Mouse (Mus musculus) left cerebral cortex, adult 8-10 months (tissue): ENCODE data around the gene March9. TPM values are rescaled to one million over a fixed set of nuclear protein-coding genes. Genes with fewer than 3 reads are reported as not detected.
"Not testable (repeated sequence)": the region's sequence is repeated elsewhere in the genome, so short reads cannot be mapped to it uniquely, and the experiment has no call there.

ENCODE experiments used
- DNase-seq, 2 experiments: peaks; one replicate each; pipeline ENCODE4 v3.0.0; 2022; ENCODE audit warnings: low spot score in 2 of 2
- total RNA-seq, 4 experiments: library from RNA; stranded (reverse); gene quantifications; 2 replicates each; pipeline ENCODE4 v1.2.4; 2022

Gene March9
- total RNA-seq, 4 experiments from 2014 or later = 19.8 to 21.5 (median 21.2) TPM

DNA sequence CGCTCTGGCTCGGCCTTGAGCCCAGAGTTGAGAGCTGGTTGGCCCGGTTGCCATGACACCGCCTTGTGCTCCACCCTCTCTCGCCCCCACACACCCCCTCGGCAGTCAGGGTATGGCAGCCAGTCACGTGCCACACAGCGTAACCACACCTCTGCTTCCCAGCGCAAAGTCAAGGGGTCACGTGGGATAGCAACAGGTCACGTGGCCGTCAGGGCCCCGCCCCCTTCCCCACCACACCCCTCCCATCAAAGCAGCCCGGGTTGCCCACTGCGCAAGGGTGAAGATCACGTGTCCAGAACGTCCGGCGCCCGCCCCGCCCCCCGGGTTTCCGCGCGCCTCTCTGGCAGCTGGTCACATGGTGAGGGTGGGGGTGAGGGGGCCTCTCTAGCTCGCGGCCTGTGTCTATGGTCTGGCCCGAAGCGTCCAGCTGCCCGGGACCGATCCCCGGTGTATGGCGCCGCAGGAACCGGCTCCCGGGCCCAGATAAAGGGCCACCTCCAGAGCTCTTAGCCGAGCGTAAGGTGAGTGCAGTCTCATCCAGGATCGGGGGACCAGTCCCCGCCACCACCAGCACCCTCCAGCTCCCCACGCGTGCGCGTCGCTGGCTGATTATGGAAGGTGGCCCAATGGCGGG is 3.4 kb upstream of the March9 start, which contains the start of gene Cdk4:
Gene Cdk4, plus strand, starts transcription at position 296 of the 634 bp plus-strand sequence.
- peak; percentile 97 to 98 for DNase-seq

DNA sequence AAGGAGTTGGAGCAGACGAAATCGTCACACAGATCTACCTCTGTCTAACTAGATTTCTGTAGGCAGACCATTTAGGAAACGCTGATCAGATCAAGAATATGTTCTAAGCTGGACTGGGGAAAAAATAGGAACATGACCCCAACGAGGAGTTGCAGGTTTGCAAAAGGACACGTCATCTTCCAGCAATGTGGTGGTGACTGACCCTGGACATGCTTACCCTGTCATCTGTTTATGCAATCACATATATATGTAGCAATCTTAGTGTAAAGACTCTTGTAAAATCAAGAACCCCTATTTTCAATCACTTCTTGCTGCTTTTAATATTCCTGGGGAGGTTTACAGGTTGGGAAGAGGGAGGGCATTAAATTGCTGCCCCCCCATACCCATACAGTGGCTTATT is 2.5 kb upstream of the March9 start:
- DNase-seq = no peak

DNA sequence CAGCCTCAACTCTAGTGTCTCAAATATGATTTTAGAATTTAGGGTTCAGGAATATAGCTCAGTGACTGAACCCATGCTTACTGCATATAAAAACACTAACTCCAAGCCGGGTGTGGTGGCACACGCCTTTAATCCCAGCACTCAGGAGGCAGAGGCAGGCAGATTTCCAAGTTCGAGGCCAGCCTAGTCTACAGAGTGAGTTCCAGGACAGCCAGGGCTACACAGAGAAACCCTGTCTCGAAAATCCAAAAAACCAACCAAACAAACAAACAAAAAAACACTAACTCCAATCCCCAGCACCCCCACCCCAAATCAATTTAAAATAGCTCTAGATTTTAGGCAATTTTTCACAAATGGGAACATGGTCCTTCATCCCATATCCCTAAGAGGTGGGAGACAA is 2.1 kb upstream of the March9 start:
- DNase-seq = not testable (repeated sequence)

DNA sequence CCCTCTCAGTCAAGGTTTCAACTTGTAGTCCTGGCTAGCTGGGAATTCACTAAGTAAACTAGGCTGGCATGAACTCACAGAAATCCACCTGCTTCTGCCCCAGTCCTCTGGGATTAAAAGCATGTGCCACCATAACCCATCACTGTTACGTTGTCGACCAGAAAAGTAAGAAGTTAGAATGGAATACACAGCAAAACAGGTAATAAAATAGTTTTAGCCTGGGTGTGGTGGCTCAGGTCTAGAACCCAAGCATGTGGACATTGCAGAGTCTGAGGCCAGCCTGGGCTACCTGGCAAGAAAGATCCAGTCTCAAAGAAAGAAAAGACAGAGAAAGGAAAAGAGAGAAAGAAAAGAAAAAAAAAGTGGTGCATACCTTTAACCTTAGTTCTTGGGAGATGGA is 1.5 kb upstream of the March9 start:
- DNase-seq = peak in 1 of 2 experiments; percentile 18

DNA sequence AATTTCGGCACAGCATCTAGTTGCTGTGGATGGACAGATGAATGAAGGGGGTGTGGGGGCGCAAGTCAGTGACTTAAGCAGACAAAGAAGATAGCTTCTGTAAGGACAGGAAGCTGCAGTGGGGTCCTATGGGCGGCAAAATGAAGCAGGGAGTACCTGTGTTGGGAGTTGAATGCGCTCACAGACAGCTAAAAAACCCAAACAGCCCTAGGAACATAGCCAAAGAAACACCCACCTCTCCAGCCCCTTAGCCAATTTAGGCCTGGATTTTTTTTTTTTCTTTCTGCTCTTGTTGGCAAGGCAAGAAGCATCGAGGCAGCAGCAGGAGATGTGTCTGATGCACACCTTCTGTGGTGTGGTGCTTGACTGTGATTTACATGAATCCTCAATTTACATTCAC is 1.1 kb upstream of the March9 start:
- DNase-seq = no peak

DNA sequence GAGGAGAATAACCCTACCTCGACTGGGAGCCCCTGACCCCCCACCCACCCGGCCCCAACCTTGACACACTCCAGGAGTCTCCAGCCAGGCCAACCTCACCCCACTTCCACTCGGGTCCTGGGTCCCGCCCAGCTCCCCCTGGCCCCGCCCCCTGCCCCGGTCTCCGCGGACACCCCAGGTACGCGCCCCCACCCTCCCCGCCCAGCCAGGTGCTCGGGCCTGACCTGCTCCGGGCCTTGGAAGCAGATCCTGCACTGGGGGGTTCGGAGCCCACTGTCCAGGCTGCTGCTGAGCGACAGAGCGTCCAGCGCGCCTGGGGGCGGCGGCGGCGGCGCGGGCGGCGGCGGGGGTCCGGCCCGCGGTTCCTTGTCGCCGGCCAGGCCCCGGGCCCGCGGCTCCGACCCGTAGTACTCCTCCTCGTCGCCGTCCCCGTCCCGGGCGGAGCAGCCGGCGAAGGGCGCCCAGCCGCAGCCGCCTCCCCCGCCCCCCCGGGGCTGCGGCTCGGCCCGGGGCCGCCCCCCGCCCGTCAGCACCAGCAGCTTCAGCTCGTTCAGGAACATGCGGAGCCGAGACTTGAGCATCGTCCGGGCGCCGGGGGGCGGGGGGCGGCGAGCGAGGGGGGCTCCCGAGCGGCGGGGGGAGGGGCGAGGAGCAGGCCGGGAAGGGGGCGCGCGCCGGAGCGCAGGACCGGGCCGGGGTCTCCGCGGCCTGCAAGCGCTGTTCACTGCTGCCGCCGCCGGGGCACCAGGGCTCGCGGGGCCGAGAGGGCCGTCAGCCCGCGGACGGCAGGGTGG is 613 bp downstream of the March9 start:
- no peak for DNase-seq

DNA sequence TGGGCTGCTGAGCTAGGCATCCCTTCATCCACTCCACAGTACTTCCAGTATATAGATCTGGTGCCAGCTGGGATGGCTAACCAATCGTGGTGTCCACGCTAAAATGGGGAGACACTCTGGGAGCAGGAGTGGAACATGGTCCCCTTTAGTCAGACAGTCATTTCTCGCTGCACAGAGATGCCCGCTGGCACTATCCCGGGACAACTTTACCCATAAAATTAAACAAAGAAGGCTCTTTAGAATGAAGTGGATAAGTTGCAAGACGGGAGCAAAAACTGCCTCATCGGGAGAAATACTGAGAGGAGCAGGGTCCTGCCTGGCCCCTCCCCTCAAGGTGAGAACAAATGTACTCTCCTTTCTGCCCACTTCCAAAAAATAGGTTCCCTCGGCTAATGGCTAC is 1.3 kb downstream of the March9 start:
- no peak for DNase-seq

DNA sequence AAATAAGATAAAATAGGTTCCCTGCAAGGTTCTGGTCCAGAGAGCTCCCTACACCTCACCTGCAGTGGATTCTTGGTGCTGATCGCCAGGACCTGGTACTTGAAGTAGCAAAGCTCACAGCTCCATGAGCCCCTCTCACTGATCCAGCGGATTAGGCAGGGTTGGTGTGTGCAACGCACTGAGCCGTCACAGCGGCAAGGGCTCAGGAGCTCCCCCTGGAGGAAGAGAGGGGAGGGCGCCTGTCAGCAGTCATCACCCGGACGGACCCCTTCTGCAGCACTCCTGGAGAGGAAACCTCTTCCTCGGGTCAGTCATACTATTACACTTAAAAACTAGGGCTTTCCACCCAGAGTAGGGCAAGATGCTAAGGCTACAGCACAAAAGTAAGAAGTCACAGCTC is 1.8 kb downstream of the March9 start:
- no peak for DNase-seq

DNA sequence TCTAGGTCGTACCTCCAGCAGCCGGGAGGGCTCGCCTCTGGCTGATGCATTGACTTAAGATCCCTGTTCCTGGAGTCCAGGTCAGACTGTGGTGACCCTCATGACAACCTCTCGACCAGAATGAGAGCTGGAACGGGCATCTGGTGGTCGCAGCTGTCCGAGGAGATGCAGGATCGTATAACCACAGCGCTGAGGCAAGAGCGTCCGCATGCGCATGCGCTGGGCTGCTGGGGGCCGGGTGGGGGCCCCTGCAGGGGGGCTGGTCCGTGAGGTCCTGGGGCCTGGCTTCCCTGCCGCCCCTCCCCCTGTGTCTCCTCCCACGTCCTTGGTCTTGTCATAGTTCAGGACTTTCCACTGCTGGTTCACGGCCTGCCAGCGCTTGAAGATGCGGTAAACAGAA is 3.5 kb downstream of the March9 start:
- DNase-seq = no peak

DNA sequence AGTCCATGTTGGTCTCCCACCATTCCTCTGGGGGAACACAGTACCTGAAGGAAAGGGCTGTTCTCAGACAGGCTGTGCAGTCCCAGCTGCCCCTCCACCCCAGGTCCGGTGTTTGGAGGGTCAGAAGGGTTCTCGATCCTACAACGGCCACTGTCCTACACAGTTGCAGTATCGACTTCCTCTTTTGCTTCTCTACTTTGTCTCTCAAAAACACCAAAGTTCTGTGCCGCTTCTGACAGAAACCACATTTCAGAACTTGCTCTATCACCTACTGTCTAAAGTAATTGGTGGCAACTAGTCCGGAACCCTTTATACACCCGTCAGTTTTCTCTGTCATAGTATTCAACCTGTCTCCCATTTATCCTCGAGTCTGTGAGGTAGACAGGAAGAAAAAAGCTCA is 4.6 kb downstream of the March9 start:
- no peak for DNase-seq

DNA sequence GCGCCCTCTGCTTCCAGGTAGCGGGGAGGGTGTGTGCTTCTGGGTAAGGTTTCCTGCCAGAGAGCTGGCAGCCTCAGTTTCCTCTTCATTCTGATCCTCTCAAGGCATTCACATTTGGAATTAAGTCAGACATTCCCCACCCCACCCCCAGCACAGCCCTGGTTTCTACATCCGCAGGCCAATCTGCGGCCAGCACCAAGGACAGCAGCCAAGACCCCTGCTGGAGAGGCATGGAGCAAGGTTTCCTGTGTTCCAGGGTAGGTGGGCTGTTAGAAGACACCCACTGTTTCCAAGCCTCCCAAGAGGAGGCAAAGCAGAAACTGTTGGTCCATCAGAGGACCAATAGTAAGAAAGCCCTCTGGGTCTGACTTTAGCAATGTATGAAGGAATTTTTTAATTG is 5.3 kb downstream of the March9 start:
- DNase-seq = no peak

DNA sequence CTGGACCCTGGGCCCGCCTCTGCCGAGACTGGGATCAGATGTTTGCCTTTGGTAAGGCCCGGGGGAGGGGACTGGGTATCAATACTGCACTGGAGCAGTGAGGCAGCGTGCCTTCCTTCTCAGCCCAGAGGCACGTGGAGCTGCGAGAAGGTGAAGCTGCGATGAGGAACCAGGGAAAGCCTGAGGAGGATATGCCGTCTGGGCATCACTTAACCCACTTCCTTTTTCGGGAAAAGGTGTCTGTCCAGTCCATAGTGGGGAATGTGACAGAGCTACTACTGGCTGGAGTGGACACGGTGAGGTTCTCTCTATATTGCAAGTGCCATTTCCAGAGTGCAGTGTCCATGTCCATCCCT is 9.9 kb downstream of the March9 start:
- no peak for DNase-seq

DNA sequence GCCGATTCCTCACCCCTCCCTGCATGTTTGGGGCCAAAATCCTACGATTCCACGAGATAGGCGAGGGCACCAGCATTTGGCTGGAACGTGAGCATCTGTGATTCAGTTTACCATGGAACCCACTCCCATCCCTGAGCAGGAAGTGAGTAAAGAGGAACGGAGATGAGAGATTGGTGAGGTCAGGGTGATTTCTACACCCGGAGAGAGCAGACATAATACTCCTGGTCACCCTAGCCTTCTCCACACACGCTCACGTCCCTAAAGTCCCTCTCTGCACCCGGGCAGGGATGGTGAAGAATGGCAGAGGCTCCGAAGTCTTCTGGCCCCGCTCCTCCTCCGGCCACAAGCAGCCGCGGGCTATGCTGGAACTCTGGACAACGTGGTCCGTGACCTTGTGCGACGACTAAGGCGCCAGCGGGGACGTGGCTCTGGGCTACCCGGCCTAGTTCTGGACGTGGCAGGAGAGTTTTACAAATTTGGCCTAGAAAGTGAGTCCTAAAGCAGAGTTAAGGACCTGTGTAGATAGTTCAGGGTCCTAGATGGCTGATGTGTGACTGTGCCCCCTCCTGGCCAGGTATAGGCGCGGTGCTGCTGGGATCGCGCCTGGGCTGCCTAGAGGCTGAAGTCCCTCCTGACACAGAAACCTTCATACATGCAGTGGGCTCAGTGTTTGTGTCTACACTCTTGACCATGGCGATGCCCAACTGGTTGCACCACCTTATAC is 10.4 kb downstream of the March9 start:
- no peak for DNase-seq

DNA sequence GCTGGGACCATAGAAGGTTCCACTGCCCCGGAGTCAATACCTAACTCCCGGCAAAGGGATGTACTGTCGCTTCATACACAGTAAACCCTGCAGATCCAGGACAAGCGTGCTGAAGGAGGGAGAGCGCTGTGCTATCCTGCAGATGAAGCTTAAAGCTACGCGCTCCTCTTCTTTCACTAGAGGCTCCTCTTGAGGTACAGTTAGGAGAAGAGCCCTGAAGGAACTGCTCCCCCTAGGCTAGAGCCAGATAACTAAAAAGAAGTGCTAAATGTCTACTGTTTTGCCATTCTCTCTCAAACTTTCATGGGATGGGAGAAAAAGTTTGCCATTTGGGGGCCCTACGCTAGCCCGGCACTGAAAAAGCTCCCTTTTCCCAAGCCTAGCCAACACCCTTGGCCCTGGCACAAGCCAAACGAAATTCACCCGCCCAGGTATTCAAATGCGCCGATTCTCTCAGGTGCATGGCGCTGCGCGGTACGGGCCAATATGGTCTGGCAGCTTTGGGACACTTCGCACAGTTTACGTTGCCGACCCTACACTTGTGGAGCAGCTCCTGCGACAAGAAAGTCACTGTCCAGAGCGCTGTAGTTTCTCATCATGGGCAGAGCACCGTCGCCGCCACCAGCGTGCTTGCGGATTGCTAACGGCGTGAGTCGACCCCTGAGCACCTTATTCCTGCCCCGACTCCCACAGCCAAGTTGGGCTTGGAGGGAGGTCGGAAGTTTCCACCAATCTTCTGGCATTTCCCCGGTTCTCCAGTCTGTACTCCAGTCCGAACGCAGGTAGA is 11.2 kb downstream of the March9 start:
- no peak for DNase-seq

DNA sequence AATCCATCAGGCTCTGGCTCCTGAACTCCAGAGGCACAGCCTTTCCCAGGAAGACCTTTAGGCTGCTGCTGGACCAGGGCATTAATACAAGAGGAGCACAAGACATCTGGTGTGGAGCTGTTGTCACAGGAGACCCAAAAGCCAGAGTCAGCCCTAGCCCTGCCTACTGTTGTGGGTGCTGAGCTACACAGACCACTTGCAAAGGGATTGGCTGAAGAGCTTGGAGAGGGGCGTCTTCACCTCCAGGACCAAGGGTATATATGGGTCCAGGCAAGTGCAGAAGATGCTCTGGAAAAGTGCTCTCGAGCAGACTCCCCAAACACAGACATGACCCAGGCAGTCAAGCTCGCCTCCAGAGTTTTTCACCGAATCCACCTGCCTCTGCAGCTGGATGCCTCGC is 12.0 kb downstream of the March9 start, which contains the start of gene Cyp27b1:
Gene Cyp27b1, plus strand, starts transcription at position 297 of the 400 bp plus-strand sequence.
- DNase-seq = no peak

DNA sequence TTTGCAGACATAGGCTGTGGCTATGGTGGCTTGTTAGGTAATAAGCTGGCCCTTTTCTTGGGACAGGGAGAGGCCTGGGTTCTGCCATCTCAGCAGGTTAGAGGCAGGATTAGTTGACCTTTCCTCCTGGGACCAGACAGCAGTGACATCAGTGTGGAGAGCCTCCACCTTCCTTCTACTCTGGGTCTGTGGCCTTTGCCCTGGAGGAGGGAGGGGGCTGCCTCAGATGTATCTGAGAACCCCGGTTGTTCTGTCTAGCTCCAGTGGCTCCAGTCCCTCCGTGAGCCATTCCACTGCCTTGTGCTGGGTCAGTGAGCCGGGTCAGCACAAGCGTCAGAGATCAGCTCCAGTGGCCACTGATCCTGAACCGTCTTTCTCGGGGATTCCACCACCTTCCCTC is 16.8 kb downstream of the March9 start:
- DNase-seq = no peak

DNA sequence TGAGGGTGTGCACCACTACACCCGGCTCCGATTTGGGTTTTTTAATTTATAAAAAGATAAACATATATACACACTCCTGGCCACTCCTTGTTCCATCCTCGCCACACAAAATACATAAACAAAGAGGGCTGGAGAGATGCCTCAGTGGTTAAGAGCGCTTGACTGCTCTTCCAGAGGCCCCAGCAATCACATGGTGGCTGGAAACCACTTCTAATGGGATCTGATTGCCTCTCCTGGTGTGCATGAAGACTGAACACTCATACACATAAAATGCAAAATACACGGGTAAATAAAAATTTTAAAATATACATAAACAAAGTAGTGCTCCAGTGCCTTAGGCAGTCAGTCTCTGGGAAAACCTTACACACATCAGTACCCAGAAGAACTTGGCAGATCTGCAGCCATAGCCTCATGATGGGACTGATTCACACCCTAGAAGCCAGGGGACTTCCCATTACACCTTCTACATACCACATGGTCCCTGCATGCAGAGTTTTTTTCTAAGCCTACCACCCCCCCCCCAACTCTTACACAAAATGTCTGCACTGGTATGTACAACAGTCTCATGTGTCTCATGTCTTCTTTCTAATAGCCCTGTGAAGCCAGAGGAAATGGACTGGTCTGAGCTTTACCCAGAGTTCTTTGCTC is 17.4 kb downstream of the March9 start:
- no peak for DNase-seq

DNA sequence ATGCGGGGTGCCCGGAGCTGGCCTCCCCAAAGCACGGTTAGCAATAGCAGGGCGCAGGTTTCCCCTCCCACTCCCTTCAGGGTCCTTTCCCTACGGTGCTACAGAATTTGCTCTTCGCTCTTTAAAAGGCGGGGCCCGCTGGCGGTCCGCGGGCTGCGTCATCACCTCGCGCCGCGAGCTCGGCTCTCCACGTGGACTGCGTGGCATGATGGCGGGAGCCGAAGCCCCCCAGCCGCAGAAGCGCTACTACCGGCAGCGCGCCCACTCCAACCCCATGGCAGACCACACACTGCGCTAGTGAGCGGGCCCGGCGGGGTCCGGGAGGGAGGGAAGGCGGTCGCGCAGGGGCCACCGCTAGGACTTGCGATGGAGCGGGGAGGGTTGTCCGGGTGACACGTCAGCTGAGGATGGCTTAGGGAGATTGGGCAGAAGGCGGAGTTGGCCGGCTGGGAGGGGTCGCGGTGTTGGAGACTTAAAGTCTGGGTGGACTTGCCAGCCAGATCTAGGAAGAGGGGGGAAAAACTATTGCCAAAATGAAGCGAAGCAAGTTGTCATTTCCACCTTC is 18.1 kb downstream of the March9 start:
- peak; percentile 82 to 90 for DNase-seq

DNA sequence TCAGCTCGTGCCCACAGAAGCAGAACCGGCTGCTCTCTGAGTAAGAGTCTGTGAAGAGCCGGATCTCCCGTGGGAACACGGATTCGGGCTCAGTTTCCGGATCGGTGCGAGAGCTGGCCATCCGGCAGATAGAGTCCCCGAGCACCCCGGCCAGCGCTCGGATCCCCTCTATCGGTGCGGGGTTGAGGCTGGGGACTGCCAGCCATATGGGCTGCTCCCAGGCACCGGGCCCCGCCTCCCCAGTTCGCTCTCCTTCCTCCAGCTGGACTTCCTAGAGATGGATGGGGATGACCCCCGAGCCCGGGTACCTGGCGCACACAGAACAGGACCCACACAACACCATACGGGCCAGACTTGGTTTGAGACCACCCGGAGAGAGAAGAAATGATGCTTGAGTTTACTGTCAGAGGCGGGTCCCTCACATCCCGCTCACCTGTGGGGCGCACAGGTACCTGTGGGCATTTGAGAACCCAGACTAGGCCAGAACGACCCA is 18.7 kb downstream of the March9 start, which contains the start of the genes Mettl1 and Eef1akmt3:
Gene Mettl1, plus strand, starts transcription at position 141 of the 493 bp plus-strand sequence.
Gene Eef1akmt3, minus strand, starts transcription at position 240 of the 493 bp plus-strand sequence.
- DNase-seq = no peak

DNA sequence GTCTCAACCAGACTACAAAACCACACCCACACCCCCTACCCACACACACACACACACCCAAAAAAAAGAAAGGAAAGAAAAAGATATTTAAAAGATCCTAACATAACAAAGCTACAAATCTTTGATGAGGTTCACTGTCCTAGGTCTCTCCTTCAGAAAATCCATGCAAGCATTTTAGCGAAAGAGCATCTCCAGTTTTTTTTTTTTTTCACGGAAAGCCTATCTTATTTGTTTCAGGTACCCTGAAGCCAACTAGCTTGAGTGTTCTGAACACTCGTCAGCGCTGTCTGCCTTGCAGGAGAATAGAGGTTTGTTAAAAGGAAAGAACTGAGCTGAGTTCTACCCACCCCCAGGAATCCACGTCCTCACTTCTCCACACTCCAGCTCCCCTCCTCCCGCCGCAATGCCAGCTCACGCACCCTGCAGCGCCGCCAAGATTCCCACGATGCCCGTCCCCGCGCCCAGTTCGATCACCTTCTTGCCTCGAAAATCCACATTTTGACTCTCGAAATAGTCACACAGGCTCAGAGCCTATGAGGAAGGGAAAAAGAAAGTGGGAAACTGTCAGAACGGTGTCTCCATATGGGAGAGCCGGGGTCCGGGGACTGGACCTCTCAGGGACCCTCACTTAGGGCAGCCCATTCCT is 19.3 kb downstream of the March9 start:
- DNase-seq = peak in 1 of 2 experiments; percentile 43
